Mouse (Mus musculus) stomach, embryonic 15.5 days (tissue): ENCODE results near the gene Gosr2. TPM values are rescaled to one million over a fixed set of nuclear protein-coding genes. Genes with fewer than 3 reads are reported as not detected.

Experiments used
- ATAC-seq: fragments of 200-750 bp; cut with Nextera tagmentation; 2 replicates; pipeline ENCODE4 v1.8.0; 2017; ENCODE audit warnings: low read depth, moderate number of reproducible peaks, moderate TSS enrichment; ENCODE audit not compliant: insufficient read depth, low FRiP score
- H3K27ac ChIP-seq: fragments of 300-500 bp; sonication (generic); 2 replicates; pipeline ENCODE4 v1.5.1; 2015; ENCODE audit warnings: mild to moderate bottlenecking, inconsistent platforms
- H3K27me3 ChIP-seq: fragments of 300-500 bp; sonication (generic); replicated peaks from 2 replicates; pipeline ENCODE4 v1.6.1; 2015; ENCODE audit warnings: inconsistent platforms
- H3K36me3 ChIP-seq: fragments of 300-500 bp; sonication (generic); 2 replicates; pipeline ENCODE4 v1.6.1; 2015; ENCODE audit warnings: inconsistent platforms
- H3K4me1 ChIP-seq: fragments of 300-500 bp; sonication (generic); 2 replicates; pipeline ENCODE4 v1.6.1; 2015; ENCODE audit warnings: inconsistent platforms
- H3K4me2 ChIP-seq: fragments of 300-500 bp; sonication (generic); 2 replicates; pipeline ENCODE4 v1.6.1; 2015; ENCODE audit warnings: mild to moderate bottlenecking, inconsistent platforms
- H3K4me3 ChIP-seq: fragments of 300-500 bp; sonication (generic); replicated peaks from 2 replicates; pipeline ENCODE4 v1.5.1; 2015; ENCODE audit warnings: inconsistent platforms
- H3K9ac ChIP-seq: fragments of 300-500 bp; sonication (generic); 2 replicates; pipeline ENCODE4 v1.6.1; 2015; ENCODE audit warnings: inconsistent platforms
- H3K9me3 ChIP-seq: fragments of 300-500 bp; sonication (generic); 2 replicates; pipeline ENCODE4 v1.6.1; 2016; ENCODE audit warnings: inconsistent platforms
- WGBS: fragments of 180-500 bp; shearing (Covaris S2); methylation state at CpG from one replicate; pipeline ENCODE4 v1.1.7; 2015; 5-methylcytosine and 5-hydroxymethylcytosine counted together
- polyA plus RNA-seq: library from polyadenylated mRNA; unstranded; fragments of >200 nt; fragmentation: Nextera tagmentation; extraction: Ambion mirVana; gene quantifications from 2 replicates; pipeline ENCODE4 v1.2.1, GENCODE M21; 2015

The Gosr2 gene
- polyA plus RNA-seq, 1 experiment from 2014 or later, result 66.5 TPM

DNA sequence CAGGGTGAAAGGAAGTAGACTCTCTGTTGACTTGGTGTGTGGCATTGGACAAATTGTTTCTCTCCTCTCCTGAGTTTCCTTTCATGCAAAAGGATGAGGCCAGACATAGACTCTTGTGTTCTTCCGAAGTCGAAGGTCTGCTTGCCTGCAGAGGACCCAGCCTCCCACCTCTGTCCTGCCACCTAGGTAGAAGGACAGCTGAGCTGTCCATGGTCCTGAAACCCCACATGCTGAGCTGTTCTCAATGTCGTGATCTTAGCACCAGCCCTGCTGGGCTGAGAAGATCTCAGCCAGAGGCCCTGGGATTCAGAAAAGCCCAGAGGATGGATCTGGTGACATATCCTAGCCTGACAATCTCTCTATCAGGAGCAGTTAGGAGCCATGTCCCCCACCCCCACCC, 41.2 kb downstream of the Gosr2 start:
- WGBS, result 9% methylated on average over 3 of the region's 3 CpGs
- Histone ChIP-seq H3K4me1 (no peaks in the 10 kb centered on the region), H3K27me3 (peaks cover 24% of the 10 kb centered on the region), H3K27ac (no peak overlapping the region), H3K36me3 (no peaks in the 10 kb centered on the region), H3K4me3 (no peak overlapping the region), H3K4me2 (no peak overlapping the region), H3K9me3 (no peaks in the 10 kb centered on the region), H3K9ac (no peak overlapping the region)
- ATAC-seq, result no peak

DNA sequence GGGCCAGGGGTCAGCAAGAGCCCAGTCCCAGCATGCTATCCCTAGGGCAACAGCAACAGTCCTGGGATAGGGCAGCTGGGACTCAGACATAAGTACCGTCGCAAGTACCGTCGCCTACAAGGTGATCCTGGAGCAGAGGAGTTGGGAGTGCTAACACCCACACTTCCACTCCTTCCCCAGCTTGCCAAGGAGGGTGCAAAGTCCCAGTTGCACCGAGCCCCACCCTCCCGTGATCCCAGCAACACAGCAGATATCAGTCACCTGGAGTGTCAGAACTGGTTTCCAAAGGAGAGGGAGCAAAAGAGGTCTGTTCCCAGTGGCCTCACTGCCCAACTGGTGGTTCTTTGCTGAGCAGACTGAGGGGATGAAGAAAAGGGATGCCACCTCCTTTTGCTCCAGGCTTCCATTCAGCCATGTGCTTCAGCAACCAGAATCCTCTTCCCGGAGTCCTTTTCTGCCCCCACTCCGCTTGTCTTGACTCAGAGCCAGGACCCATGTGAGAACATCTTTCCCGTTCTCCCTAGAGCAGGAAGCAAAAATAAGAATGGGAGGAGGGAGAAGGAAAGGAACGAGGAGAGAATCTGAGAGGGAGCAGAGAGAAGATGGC, 44.2 kb downstream of the Gosr2 start:
- 62% methylated on average over 10 of the region's 10 CpGs for WGBS
- ATAC-seq, result no peak
- Histone ChIP-seq H3K27me3 (peaks cover 55% of the 10 kb centered on the region), H3K4me1 (peaks cover 14% of the 10 kb centered on the region), H3K9me3 (no peaks in the 10 kb centered on the region), H3K4me2 (no peak overlapping the region), H3K4me3 (no peak overlapping the region), H3K9ac (no peak overlapping the region), H3K36me3 (no peaks in the 10 kb centered on the region), H3K27ac (no peak overlapping the region)

DNA sequence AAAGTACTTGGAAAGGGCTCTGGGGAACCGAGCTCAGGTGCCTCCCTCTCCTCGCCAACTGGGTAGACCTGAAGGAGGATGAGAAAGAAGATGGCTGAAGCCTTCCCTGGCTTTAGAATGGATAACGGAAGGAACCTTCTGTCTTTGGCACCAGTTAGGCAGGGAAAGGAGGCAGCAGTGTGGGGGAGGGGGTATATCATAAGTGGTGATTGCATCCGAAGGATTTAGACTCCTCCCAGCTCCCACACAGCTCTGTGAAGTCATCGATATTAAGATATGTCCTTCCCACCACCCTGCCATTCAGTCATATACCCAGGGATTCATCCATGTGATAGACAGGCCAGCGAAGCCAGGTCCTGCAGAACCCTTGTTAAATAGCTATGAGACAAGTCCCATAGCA, 46.3 kb downstream of the Gosr2 start:
- Histone ChIP-seq H3K27ac (no peak overlapping the region), H3K4me1 (peaks cover 14% of the 10 kb centered on the region), H3K9ac (no peak overlapping the region), H3K36me3 (no peaks in the 10 kb centered on the region), H3K9me3 (no peaks in the 10 kb centered on the region), H3K4me2 (no peak overlapping the region), H3K4me3 (no peak overlapping the region), H3K27me3 (peaks cover 75% of the 10 kb centered on the region)
- no peak for ATAC-seq
- 75% methylated on average over 6 of the region's 6 CpGs for WGBS

DNA sequence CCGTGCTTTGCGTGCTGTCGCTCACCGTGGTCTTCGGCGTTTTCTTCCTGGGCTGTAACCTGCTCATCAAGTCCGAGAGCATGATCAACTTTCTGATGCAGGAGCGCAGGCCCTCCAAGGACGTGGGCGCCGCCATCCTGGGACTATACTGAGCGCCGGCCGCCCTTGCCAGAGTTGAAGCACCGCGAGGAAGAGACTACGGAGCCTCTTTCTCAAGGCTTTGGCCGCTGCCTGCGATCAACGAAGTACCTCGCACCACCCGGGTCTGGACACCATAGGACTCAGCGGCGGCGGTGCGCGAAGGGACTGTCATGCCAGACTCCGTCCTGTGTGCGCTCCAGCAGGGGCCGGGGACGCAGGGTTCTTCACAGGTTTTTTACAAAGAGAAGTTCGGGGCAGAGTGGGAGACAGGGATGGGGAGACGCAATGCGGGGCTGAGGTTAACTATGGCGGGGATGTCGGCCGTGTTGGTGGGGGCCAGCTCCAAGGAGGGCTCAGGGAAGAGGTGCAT, 47.7 kb downstream of the Gosr2 start:
- under 1% methylated on average over 37 of the region's 37 CpGs for WGBS
- H3K27me3 ChIP-seq, result peaks cover 70% of the 10 kb centered on the region
- no peak for ATAC-seq

DNA sequence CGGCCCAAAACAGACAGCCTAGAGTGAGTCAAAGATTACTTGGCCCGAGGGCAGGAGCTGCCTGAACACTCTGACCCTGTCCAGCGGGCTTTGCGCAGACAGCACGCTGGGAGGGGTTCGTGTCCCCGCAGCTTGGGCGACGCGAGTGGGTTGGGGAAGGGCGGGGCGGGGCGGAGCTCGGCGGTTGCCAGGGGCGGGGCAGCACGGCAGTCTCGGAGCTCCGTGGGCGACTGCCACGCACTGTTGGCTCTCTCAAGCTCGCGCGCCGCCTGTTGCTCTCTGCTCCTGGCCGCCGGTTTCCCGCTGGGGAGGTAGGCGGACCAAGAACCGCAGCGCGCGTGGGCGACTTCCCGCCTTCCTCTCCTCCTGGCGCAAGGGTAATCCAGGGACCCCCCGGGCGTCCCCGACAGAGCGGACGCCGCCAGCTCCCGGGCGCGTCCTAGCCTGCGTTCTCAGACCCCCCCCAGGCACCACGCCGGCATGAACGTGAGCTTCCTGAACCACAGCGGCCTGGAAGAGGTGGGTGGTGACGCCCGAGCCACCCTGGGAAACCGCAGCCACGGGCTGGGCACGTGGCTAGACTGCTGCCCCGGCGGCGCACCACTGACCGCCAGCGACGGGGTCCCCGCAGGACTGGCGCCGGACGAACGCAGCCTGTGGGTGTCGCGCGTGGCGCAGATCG, 48.3 kb downstream of the Gosr2 start, which contains the start of gene Rprml:
Rprml (plus strand) TSS at position 270 of the 682 bp plus-strand sequence.
- Histone ChIP-seq H3K4me3 (peak within 1 kb of the TSS; percentile 36), H3K9ac (no peak within 1 kb of the TSS), H3K4me2 (peak within 1 kb of the TSS; percentile 71), H3K27ac (no peak within 1 kb of the TSS), H3K9me3 (no peaks in the 10 kb centered on the region), H3K36me3 (no peaks in the 10 kb centered on the region), H3K4me1 (peaks cover 14% of the 10 kb centered on the region), H3K27me3 (peaks cover 70% of the 10 kb centered on the region)
- 1% methylated on average over 71 of the region's 71 CpGs for WGBS
- ATAC-seq, result no peak

More for the DNA sequence above, 47.7 kb downstream of the Gosr2 start:
- H3K4me1 ChIP-seq, result peaks cover 14% of the 10 kb centered on the region
- no peaks in the 10 kb centered on the region for H3K9me3 ChIP-seq
- peak overlapping the region; percentile 36 for H3K4me3 ChIP-seq
- H3K9ac ChIP-seq, result no peak overlapping the region
- H3K4me2 ChIP-seq, result peak overlapping the region; percentile 71
- H3K36me3 ChIP-seq, result no peaks in the 10 kb centered on the region
- no peak overlapping the region for H3K27ac ChIP-seq

DNA sequence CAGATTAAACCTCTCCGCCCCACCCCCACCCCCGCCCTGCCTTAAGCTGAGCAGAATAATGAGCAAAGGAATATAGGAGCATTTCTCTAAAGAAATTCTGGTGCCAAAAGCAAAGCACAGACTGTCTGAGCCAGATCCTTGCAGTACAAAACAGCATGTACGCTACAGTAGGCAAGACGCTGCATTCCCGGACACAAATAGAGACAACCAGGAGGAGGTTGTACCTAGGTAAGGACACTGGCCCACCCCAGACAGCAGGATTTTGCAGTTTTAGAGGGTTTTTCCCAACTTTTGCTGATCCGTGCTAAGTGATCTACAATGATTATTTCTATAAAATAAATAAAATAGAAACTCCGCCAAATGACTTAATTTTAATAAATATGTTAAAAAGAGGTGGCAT, 49.0 kb downstream of the Gosr2 start:
- H3K36me3 ChIP-seq, result no peaks in the 10 kb centered on the region
- H3K9me3 ChIP-seq, result no peaks in the 10 kb centered on the region
- peaks cover 65% of the 10 kb centered on the region for H3K27me3 ChIP-seq
- H3K4me3 ChIP-seq, result no peak overlapping the region
- H3K4me2 ChIP-seq, result no peak overlapping the region; the same call in 1 of the 2 replicates
- peaks cover 14% of the 10 kb centered on the region for H3K4me1 ChIP-seq
- no peak overlapping the region for H3K9ac ChIP-seq
- 28% methylated on average over 7 of the region's 7 CpGs for WGBS
- ATAC-seq, result no peak
- H3K27ac ChIP-seq, result no peak overlapping the region

DNA sequence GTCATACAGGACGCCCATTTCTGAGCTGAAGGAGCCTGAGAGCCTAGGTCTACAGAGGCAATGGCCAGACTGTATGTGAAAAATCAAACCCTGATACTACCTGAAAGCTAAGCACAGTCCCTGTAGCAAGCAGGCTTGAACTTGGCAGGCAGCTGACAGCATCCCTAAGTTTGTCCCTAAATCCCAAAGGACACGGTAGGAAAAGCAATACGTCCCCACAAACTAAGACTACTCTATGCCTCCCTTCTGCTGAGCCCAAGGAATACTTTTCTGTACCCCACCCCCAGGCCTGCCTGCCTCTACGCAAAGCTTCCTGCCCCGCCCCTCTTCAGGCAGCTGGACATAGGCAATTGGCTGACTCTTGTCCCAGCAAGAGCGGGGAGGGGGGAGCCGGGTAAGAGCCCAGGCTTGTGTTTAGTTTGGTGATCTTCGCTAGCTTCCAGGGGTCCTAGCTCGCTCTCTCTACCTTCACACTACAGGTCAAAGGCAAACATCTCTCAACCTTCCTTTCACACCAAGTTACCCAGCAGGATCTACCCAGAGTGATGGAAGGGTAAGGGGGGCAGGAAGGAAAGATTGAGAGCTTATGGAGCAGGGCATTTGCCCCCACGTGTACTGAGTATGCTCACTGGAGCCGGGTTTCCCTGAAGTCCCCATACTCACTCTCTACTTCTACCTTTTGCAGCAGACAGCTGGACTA, 49.6 kb downstream of the Gosr2 start:
- no peak overlapping the region for H3K4me2 ChIP-seq
- H3K9me3 ChIP-seq, result no peaks in the 10 kb centered on the region
- no peak overlapping the region for H3K27ac ChIP-seq
- 11% methylated on average over 11 of the region's 11 CpGs for whole genome bisulfite sequencing
- H3K27me3 ChIP-seq, result peaks cover 64% of the 10 kb centered on the region
- ATAC-seq, result no peak
- no peaks in the 10 kb centered on the region for H3K36me3 ChIP-seq
- H3K4me3 ChIP-seq, result no peak overlapping the region
- no peak overlapping the region for H3K9ac ChIP-seq
- H3K4me1 ChIP-seq, result peaks cover 14% of the 10 kb centered on the region

DNA sequence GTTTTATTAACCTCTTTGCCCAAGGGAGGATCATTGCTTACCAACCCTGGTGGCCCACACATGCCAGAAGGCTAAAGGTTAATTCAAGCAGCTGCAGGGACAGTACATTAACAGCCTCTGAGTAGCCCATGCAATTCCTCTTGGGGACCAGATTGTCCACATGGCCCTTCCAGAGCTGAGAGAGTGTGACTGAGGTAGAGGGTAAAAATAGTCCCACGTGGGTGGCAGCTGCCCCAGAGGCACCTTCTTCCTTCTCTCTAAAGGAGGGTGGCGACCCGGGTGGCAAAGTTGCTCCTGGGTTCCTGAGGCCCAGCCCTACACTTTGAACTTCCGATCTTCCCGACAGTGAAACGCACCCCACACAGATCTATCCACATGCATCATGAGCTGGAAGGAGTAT, 51.4 kb downstream of the Gosr2 start:
- H3K9me3 ChIP-seq, result no peaks in the 10 kb centered on the region
- ATAC-seq, result no peak
- peaks cover 14% of the 10 kb centered on the region for H3K4me1 ChIP-seq

DNA sequence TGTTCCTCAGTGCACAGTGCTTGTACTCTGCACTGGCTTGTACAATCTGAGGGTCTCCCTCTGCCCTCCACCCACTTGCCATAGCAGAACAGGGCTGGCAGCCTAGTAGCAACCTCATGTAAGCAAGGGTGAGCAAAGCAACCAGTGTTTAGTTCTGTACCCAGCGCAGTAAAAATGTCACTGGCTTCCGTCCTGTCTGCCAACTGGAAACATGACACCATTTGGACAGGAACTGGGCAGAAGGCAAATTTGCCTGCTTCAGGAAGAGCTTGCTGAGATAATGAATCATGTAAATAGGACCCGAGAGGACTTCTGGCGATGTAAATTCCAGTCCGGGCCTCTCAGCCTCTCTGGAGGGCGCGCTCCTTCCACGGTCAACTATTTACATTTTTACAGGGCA, 52.0 kb downstream of the Gosr2 start:
- H3K4me3 ChIP-seq, result no peak overlapping the region
- no peak overlapping the region for H3K9ac ChIP-seq
- H3K9me3 ChIP-seq, result no peaks in the 10 kb centered on the region
- H3K4me1 ChIP-seq, result peaks cover 14% of the 10 kb centered on the region
- ATAC-seq, result no peak
- no peaks in the 10 kb centered on the region for H3K36me3 ChIP-seq
- no peak overlapping the region for H3K27ac ChIP-seq
- WGBS, result 49% methylated on average over 8 of the region's 8 CpGs
- H3K4me2 ChIP-seq, result no peak overlapping the region
- peaks cover 47% of the 10 kb centered on the region for H3K27me3 ChIP-seq

More for the DNA sequence above, 51.4 kb downstream of the Gosr2 start:
- H3K27ac ChIP-seq, result no peak overlapping the region
- no peaks in the 10 kb centered on the region for H3K36me3 ChIP-seq
- H3K4me2 ChIP-seq, result no peak overlapping the region
- H3K27me3 ChIP-seq, result peaks cover 53% of the 10 kb centered on the region
- no peak overlapping the region for H3K4me3 ChIP-seq
- no peak overlapping the region for H3K9ac ChIP-seq
- WGBS, result 73% methylated on average over 6 of the region's 6 CpGs

DNA sequence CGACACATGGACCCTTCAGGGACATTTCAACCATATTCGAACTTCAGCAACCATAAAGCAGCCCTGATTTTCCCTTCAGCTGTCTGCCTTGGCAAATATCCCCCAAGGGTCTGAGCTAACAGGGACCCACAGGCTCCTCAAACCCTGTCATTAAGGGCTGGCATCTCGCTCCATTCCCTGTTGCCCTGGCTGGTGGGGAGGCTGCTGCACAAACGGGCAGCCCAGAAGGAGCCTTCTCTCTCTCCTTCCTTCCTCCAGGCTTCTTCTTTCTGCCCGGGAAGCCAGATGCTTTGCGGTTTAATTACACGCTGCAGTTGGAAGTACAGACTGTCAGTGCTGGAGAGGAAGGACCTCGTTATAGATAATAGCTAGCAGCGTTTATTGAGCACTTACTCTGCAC, 54.5 kb downstream of the Gosr2 start:
- no peak overlapping the region for H3K27ac ChIP-seq
- H3K27me3 ChIP-seq, result peaks cover 22% of the 10 kb centered on the region
- H3K9me3 ChIP-seq, result no peaks in the 10 kb centered on the region
- ATAC-seq, result no peak
- no peak overlapping the region for H3K4me3 ChIP-seq
- 72% methylated on average over 9 of the region's 9 CpGs for WGBS
- H3K4me1 ChIP-seq, result no peaks in the 10 kb centered on the region; the same call in 1 of the 2 replicates
- no peaks in the 10 kb centered on the region for H3K36me3 ChIP-seq
- no peak overlapping the region for H3K4me2 ChIP-seq
- H3K9ac ChIP-seq, result no peak overlapping the region

DNA sequence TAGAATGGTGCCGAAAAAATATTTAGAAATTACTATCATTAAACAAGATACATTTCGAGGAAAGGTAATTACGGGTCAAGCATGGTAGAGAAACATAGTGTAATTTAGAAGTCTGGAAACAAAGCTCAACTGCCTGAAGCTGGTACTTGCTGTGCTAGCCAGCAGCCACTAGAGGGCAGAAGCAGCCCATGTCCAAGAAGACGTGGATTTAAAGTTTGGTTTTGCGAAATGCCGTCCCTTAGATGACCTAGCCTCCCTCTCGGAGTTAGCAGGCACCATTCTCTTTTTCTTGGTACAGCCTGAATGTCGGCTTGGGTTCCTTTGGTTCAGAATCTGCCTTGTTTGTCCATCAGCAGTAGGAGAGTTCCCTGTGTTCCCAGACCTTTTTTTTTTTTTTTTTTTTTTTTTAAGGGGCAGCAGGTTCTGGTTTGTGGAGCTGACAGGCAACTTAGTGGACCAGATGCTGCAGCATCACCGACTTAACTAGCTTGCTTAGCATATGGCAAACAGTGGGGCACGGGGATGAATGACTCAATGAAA, 58.2 kb downstream of the Gosr2 start:
- WGBS, result 4% methylated on average over 10 of the region's 10 CpGs
- Histone ChIP-seq H3K9ac (no peak overlapping the region), H3K27ac (no peak overlapping the region), H3K4me1 (no peaks in the 10 kb centered on the region), H3K4me3 (no peak overlapping the region), H3K9me3 (no peaks in the 10 kb centered on the region), H3K4me2 (no peak overlapping the region), H3K27me3 (no peaks in the 10 kb centered on the region), H3K36me3 (no peaks in the 10 kb centered on the region)
- ATAC-seq, result no peak

DNA sequence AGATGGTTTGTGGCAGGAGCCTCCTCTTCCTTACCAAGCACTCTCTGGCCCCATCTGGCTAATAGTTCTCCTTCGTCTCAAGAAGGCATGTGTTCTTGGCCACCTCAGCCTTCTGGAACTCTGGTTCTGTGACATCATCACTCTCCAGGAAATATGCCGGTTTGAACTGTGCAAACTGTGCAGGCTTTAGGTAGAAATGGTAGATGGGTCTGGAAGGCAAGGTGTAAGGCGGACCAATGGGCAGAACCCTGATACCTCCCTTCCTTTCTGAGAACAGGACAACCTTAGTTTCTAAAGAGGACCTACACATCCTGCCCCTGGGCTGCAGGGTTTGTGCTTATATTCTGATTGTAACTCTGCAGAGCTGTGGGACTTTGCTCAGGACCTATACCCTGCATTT, 58.9 kb downstream of the Gosr2 start, which contains the start of gene Lyzl6:
Lyzl6 (minus strand) TSS at position 101 of the 400 bp plus-strand sequence.
- 72% methylated on average over 3 of the region's 3 CpGs for WGBS
- Histone ChIP-seq H3K4me3 (no peak within 1 kb of the TSS), H3K36me3 (no peaks in the 10 kb centered on the region), H3K27me3 (no peaks in the 10 kb centered on the region), H3K4me1 (no peaks in the 10 kb centered on the region), H3K9ac (no peak within 1 kb of the TSS), H3K4me2 (no peak within 1 kb of the TSS), H3K27ac (no peak within 1 kb of the TSS), H3K9me3 (no peaks in the 10 kb centered on the region)
- ATAC-seq, result no peak
